Mouse (Mus musculus): Measurements from ENCODE around the gene Gdpd1. TPM values are rescaled to one million over a fixed set of nuclear protein-coding genes. Genes with fewer than 3 reads are reported as not detected.
"Not testable (repeated sequence)": the region's sequence is repeated elsewhere in the genome, so short reads cannot be mapped to it uniquely, and the experiment has no call there.

The Gdpd1 gene
- polyA plus RNA-seq, 1 experiment from 2014 or later, result 26.7 TPM

- H3K9me3 ChIP-seq, result no peaks in the 10 kb centered on the region
- H3K9ac ChIP-seq, result peak overlapping the region; percentile 56
- WGBS, result under 1% methylated on average over 24 of the region's 24 CpGs
- H3K36me3 ChIP-seq, result peaks cover 12% of the 10 kb centered on the region; the same call in 1 of the 2 replicates
- no peaks in the 10 kb centered on the region for H3K27me3 ChIP-seq (replicated peaks)
- H3K4me3 ChIP-seq (replicated peaks), result peak overlapping the region; percentile 59
- ATAC-seq (ENCODE audit: insufficient read depth, low FRiP score, low read depth), result peak; percentile 73
- peak overlapping the region; percentile 61 for H3K27ac ChIP-seq
- peaks cover 8% of the 10 kb centered on the region for H3K4me1 ChIP-seq
- H3K4me2 ChIP-seq, result peak overlapping the region; percentile 97
Measured at GRCm38 (mm10) chr11:87073343-87073865, 458 bp downstream of the Gdpd1 start.

GRCm38 (mm10) chr11:87062087-87062486 is 11.8 kb downstream of the Gdpd1 start:
- 0 out of 2 replicates have a peak overlapping the region, but pooled peaks have one; percentile 12 for H3K27ac ChIP-seq
- H3K4me2 ChIP-seq, result no peak overlapping the region
- no peak for ATAC-seq (ENCODE audit: insufficient read depth, low FRiP score, low read depth)
- H3K4me1 ChIP-seq, result no peaks in the 10 kb centered on the region
- H3K4me3 ChIP-seq (replicated peaks), result no peak overlapping the region
- H3K27me3 ChIP-seq (replicated peaks), result no peaks in the 10 kb centered on the region
- 69% methylated on average over 3 of the region's 3 CpGs for WGBS
- no peaks in the 10 kb centered on the region for H3K9me3 ChIP-seq
- no peaks in the 10 kb centered on the region for H3K36me3 ChIP-seq
- no peak overlapping the region for H3K9ac ChIP-seq

- Histone ChIP-seq H3K9me3 (no peaks in the 10 kb centered on the region), H3K9ac (no peak overlapping the region), H3K4me2 (no peak overlapping the region), H3K4me3 (replicated peaks) (no peak overlapping the region), H3K36me3 (no peaks in the 10 kb centered on the region), H3K27ac (no peak overlapping the region), H3K27me3 (replicated peaks) (no peaks in the 10 kb centered on the region), H3K4me1 (no peaks in the 10 kb centered on the region)
- WGBS, result 97% methylated on average over 2 of the region's 2 CpGs
- ATAC-seq (ENCODE audit: insufficient read depth, low FRiP score, low read depth), result no peak
Measured at GRCm38 (mm10) chr11:87060410-87060809, 13.5 kb downstream of the Gdpd1 start.

GRCm38 (mm10) chr11:87056286-87056685 is 17.6 kb downstream of the Gdpd1 start:
- H3K27ac ChIP-seq, result no peak overlapping the region
- WGBS, result 74% methylated on average over 6 of the region's 6 CpGs
- no peaks in the 10 kb centered on the region for H3K27me3 ChIP-seq (replicated peaks)
- H3K9me3 ChIP-seq, result no peaks in the 10 kb centered on the region
- no peak overlapping the region for H3K9ac ChIP-seq
- H3K36me3 ChIP-seq, result no peaks in the 10 kb centered on the region
- no peak overlapping the region for H3K4me2 ChIP-seq
- no peak for ATAC-seq (ENCODE audit: insufficient read depth, low FRiP score, low read depth)
- H3K4me1 ChIP-seq, result no peaks in the 10 kb centered on the region
- no peak overlapping the region for H3K4me3 ChIP-seq (replicated peaks)

- H3K4me3 ChIP-seq (replicated peaks); H3K9ac ChIP-seq; H3K4me2 ChIP-seq; H3K27me3 ChIP-seq (replicated peaks); H3K4me1 ChIP-seq; H3K9me3 ChIP-seq; H3K36me3 ChIP-seq; ATAC-seq (ENCODE audit: insufficient read depth, low FRiP score, low read depth); H3K27ac ChIP-seq: not testable (repeated sequence)
- WGBS, result 89% methylated on average over 7 of the region's 7 CpGs
Measured at GRCm38 (mm10) chr11:87048900-87049299, 25.0 kb downstream of the Gdpd1 start.

- no peak overlapping the region for H3K4me3 ChIP-seq (replicated peaks)
- no peak for ATAC-seq (ENCODE audit: insufficient read depth, low FRiP score, low read depth)
- no peak overlapping the region for H3K4me2 ChIP-seq
- WGBS, result 86% methylated on average over 5 of the region's 5 CpGs
- H3K9me3 ChIP-seq, result no peaks in the 10 kb centered on the region
- H3K4me1 ChIP-seq, result no peaks in the 10 kb centered on the region
- no peaks in the 10 kb centered on the region for H3K36me3 ChIP-seq
- H3K9ac ChIP-seq, result no peak overlapping the region
- H3K27ac ChIP-seq, result no peak overlapping the region
- no peaks in the 10 kb centered on the region for H3K27me3 ChIP-seq (replicated peaks)
Measured at GRCm38 (mm10) chr11:87046968-87047367, 26.9 kb downstream of the Gdpd1 start.

GRCm38 (mm10) chr11:87043052-87043451 is 30.8 kb downstream of the Gdpd1 start:
- no peaks in the 10 kb centered on the region for H3K4me1 ChIP-seq
- no peaks in the 10 kb centered on the region for H3K27me3 ChIP-seq (replicated peaks)
- 84% methylated on average over 3 of the region's 3 CpGs for WGBS
- no peak for ATAC-seq (ENCODE audit: insufficient read depth, low FRiP score, low read depth)
- no peaks in the 10 kb centered on the region for H3K36me3 ChIP-seq
- H3K9me3 ChIP-seq, result no peaks in the 10 kb centered on the region
- no peak overlapping the region for H3K4me2 ChIP-seq
- no peak overlapping the region for H3K9ac ChIP-seq
- no peak overlapping the region for H3K27ac ChIP-seq
- H3K4me3 ChIP-seq (replicated peaks), result no peak overlapping the region

GRCm38 (mm10) chr11:87039307-87039963 is 34.4 kb downstream of the Gdpd1 start:
- Histone ChIP-seq H3K27ac (no peak overlapping the region), H3K4me2 (no peak overlapping the region), H3K9ac (no peak overlapping the region), H3K27me3 (replicated peaks) (no peaks in the 10 kb centered on the region), H3K4me3 (replicated peaks) (no peak overlapping the region), H3K36me3 (no peaks in the 10 kb centered on the region), H3K9me3 (no peaks in the 10 kb centered on the region), H3K4me1 (no peaks in the 10 kb centered on the region)
- no peak for ATAC-seq (ENCODE audit: insufficient read depth, low FRiP score, low read depth)
- WGBS, result 76% methylated on average over 9 of the region's 9 CpGs

- H3K9ac ChIP-seq, result no peak overlapping the region
- H3K36me3 ChIP-seq, result no peaks in the 10 kb centered on the region
- WGBS, result 68% methylated on average over 4 of the region's 4 CpGs
- H3K4me2 ChIP-seq, result no peak overlapping the region
- no peak overlapping the region for H3K27ac ChIP-seq
- H3K27me3 ChIP-seq (replicated peaks), result no peaks in the 10 kb centered on the region
- H3K4me1 ChIP-seq, result no peaks in the 10 kb centered on the region
- H3K4me3 ChIP-seq (replicated peaks), result no peak overlapping the region
- no peaks in the 10 kb centered on the region for H3K9me3 ChIP-seq
- ATAC-seq (ENCODE audit: insufficient read depth, low FRiP score, low read depth), result no peak
Measured at GRCm38 (mm10) chr11:87036180-87036579, 37.7 kb downstream of the Gdpd1 start.

GRCm38 (mm10) chr11:87028212-87028611 is 45.6 kb downstream of the Gdpd1 start:
- Histone ChIP-seq H3K4me3 (replicated peaks) (no peak overlapping the region), H3K9ac (no peak overlapping the region), H3K27me3 (replicated peaks) (no peaks in the 10 kb centered on the region), H3K9me3 (no peaks in the 10 kb centered on the region), H3K4me1 (peaks cover 3% of the 10 kb centered on the region; the same call in 1 of the 2 replicates), H3K4me2 (no peak overlapping the region), H3K27ac (no peak overlapping the region), H3K36me3 (no peaks in the 10 kb centered on the region)
- ATAC-seq (ENCODE audit: insufficient read depth, low FRiP score, low read depth), result no peak
- 78% methylated on average over 3 of the region's 3 CpGs for WGBS

- Histone ChIP-seq H3K4me1 (peaks cover 3% of the 10 kb centered on the region; the same call in 1 of the 2 replicates), H3K9ac (no peak overlapping the region), H3K27ac (peak overlapping the region; percentile 41; the same call in 1 of the 2 replicates), H3K36me3 (no peaks in the 10 kb centered on the region), H3K9me3 (no peaks in the 10 kb centered on the region), H3K4me3 (replicated peaks) (no peak overlapping the region), H3K4me2 (no peak overlapping the region), H3K27me3 (replicated peaks) (no peaks in the 10 kb centered on the region)
- 56% methylated on average over 9 of the region's 9 CpGs for WGBS
- ATAC-seq (ENCODE audit: insufficient read depth, low FRiP score, low read depth), result no peak
Measured at GRCm38 (mm10) chr11:87026096-87026875, 47.6 kb downstream of the Gdpd1 start.

GRCm38 (mm10) chr11:87025351-87025750 is 48.5 kb downstream of the Gdpd1 start:
- H3K9me3 ChIP-seq, result no peaks in the 10 kb centered on the region
- no peak overlapping the region for H3K4me3 ChIP-seq (replicated peaks)
- no peak overlapping the region for H3K9ac ChIP-seq
- 48% methylated on average over 3 of the region's 3 CpGs for WGBS
- no peaks in the 10 kb centered on the region for H3K27me3 ChIP-seq (replicated peaks)
- H3K4me1 ChIP-seq, result peaks cover 3% of the 10 kb centered on the region; the same call in 1 of the 2 replicates
- no peak for ATAC-seq (ENCODE audit: insufficient read depth, low FRiP score, low read depth)
- H3K27ac ChIP-seq, result no peak overlapping the region
- H3K36me3 ChIP-seq, result no peaks in the 10 kb centered on the region
- H3K4me2 ChIP-seq, result no peak overlapping the region

Data from stomach, embryonic 15.5 days (tissue).